Mouse (Mus musculus) thymus, adult 2 months (tissue): ENCODE data around the gene Gm7534.

Experiments
- CTCF ChIP-seq: fragments of 200-500 bp; IDR thresholded peaks from 2 replicates; pipeline ENCODE4 v1.5.1; 2012; ENCODE audit warnings: mild to moderate bottlenecking, control low read depth, low read length, moderate library complexity, borderline replicate concordance; ENCODE audit not compliant: control insufficient read depth, poor library complexity, insufficient read depth; ENCODE audit errors: extremely low read depth
- POLR2A ChIP-seq: fragments of 200-500 bp; IDR thresholded peaks from 2 replicates; pipeline ENCODE4 v1.6.1; 2012; ENCODE audit warnings: mild to moderate bottlenecking, low read length, control low read depth, moderate library complexity; ENCODE audit not compliant: control insufficient read depth, poor library complexity, insufficient read depth; ENCODE audit errors: extremely low read depth

GRCm38 (mm10) chr4:134181825-134182224 is 21.0 kb downstream of the Gm7534 start:
- TF ChIP-seq CTCF = no peak
- no peak for TF ChIP-seq POLR2A
